Mouse (Mus musculus): Measurements from ENCODE around the gene P4htm.

P4htm gene

GRCm38 (mm10) chr9:108577934-108578544 lies 19.4 kb downstream of the P4htm start:
- DNase-seq (ENCODE audit: low spot score) = peak; percentile 63

GRCm38 (mm10) chr9:108577025-108577424 lies 20.4 kb downstream of the P4htm start:
- DNase-seq (ENCODE audit: low spot score) = no peak

GRCm38 (mm10) chr9:108575321-108576297 lies 21.9 kb downstream of the P4htm start:
- no peak for DNase-seq (ENCODE audit: low spot score)

GRCm38 (mm10) chr9:108574921-108575320 lies 22.5 kb downstream of the P4htm start:
- no peak for DNase-seq (ENCODE audit: low spot score)

- DNase-seq (ENCODE audit: low spot score) = peak; percentile 59
Measured at GRCm38 (mm10) chr9:108573774-108574690, 23.4 kb downstream of the P4htm start.

GRCm38 (mm10) chr9:108572321-108572720 lies 25.1 kb downstream of the P4htm start:
- DNase-seq (ENCODE audit: low spot score) = no peak

GRCm38 (mm10) chr9:108571401-108571973 lies 26.0 kb downstream of the P4htm start:
- no peak for DNase-seq (ENCODE audit: low spot score)

GRCm38 (mm10) chr9:108570207-108570896 lies 27.1 kb downstream of the P4htm start:
- peak; percentile 88 for DNase-seq (ENCODE audit: low spot score)

GRCm38 (mm10) chr9:108569381-108570206 lies 27.9 kb downstream of the P4htm start, which contains the start of gene Dalrd3:
TSS of gene Dalrd3 (plus strand) at chr9:108569886.
- peak; percentile 94 for DNase-seq (ENCODE audit: low spot score)

- no peak for DNase-seq (ENCODE audit: low spot score)
Measured at GRCm38 (mm10) chr9:108568511-108568921, 29.0 kb downstream of the P4htm start.

- DNase-seq (ENCODE audit: low spot score) = peak; percentile 40
Measured at GRCm38 (mm10) chr9:108567931-108568419, 29.5 kb downstream of the P4htm start.

GRCm38 (mm10) chr9:108566815-108567776 lies 30.4 kb downstream of the P4htm start, which contains the start of gene Ndufaf3:
TSS of gene Ndufaf3 (minus strand) at chr9:108567434.
- peak; percentile 96 for DNase-seq (ENCODE audit: low spot score)

- DNase-seq (ENCODE audit: low spot score) = no peak
Measured at GRCm38 (mm10) chr9:108565881-108566814, 31.3 kb downstream of the P4htm start.

- DNase-seq (ENCODE audit: low spot score) = no peak
Measured at GRCm38 (mm10) chr9:108564131-108564530, 33.3 kb downstream of the P4htm start.

GRCm38 (mm10) chr9:108563671-108564070 lies 33.8 kb downstream of the P4htm start:
- DNase-seq (ENCODE audit: low spot score) = no peak

- DNase-seq (ENCODE audit: low spot score) = peak; percentile 94
Measured at GRCm38 (mm10) chr9:108560227-108560841, 37.1 kb downstream of the P4htm start, which contains the start of gene Impdh2. TSS of gene Impdh2 (plus strand) at chr9:108560286.

- no peak for DNase-seq (ENCODE audit: low spot score)
Measured at GRCm38 (mm10) chr9:108559169-108559568, 38.3 kb downstream of the P4htm start.

Data from urinary bladder, postnatal 14 days (tissue).